Mouse (Mus musculus): ENCODE results near the gene Mtch1. TPM values are rescaled to one million over a fixed set of nuclear protein-coding genes. Genes with fewer than 3 reads are reported as not detected.
"Not testable (repeated sequence)": the region's sequence is repeated elsewhere in the genome, so short reads cannot be mapped to it uniquely, and the experiment has no call there.

The Mtch1 gene
- total and polyA plus RNA-seq, 3 experiments, result 220 to 331 (median 280) TPM

DNA sequence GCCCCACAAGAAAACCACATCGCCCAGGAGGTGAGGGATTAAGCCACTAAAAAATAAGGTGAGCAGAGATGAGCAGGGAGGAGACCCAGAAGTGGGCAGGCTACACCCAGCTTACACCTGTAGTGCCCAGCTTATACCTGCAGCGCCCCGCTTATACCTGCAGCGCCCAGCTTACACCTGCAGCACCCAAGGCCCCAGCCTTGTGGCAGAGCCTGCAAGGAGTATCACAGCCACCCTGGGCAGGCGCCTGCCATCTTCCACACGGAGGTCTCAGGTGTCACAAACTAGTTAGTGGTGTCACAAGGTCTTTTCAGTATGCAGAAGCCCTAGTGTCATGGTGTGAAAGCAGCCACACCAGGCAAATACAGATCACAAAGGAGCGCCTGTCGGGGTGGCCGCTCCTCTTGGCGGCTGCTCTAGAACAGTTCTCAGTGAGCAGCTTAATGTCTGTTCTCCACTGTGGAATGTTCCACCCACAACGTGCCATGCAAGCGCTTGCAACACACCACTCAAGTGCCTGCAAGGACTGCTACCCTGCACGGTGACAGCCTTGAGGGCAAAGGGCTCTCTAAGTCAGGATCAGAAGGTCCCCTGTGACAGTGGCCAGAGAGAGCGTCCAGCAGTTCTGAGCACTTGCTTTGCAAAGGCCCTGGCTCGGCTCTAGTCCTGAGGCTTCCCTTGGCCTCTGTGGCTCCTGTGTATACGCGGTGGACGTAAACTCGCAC lies 11.3 kb downstream of the Mtch1 start:
- DNase-seq, result peak; percentile 34

DNA sequence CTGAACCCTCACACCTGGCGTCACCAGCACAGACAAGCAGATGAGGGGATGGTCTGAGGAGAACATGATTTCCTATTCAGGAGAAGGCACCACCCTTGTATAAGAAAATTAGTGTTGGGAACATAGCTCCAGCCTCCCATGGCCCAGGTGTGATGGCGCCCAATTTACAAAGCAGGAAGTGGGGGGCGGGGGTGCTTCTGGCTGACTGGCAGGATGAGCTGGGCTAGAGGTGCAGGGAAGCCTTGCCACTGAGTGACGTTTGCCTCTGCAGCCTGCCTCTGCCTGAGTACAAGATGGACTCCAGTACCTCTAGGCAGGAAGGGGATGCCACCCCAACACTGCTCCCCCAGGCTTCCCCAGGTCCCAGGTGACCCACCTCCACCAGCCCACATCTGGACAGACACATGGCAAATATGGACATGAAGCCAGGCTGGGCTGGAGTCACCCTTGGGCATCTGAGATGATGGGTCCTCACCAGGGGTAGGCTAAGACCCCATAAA lies 15.5 kb downstream of the Mtch1 start:
- DNase-seq, result no peak

DNA sequence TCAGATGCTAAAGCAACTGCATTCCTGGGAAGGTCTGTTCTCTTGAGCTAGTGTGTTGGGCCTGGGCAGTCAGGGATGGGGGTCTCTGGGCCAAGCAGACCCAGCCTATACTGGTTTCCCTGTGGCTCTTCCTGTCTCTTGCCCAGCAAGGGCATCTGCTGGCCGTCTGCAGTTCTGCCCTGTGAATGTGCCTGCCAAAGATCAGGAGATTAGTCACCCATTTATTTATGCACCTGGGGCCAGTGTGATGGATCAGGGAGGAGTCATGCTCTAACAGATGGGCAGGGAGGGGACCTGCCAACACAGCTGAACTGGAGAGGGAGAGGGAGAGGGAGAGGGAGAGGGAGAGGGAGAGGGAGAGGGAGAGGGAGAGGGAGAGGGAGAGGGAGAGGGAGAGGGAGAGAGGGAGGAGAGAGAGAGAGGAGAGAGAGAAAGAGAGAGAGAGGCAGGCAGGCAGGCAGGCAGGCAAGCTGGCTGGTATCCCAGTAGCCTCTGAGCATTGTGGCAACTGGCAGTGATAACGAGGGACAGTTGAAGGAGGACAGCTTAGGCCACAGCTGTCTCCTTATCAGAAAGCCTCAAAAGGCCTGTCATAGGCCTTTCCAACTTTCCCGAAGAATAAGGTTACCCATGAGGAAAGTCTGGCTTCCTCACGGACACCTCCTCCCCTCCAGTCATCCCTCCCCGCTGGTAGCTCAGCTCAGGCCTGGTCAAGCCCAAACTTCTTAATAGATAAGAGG lies 16.9 kb downstream of the Mtch1 start:
- DNase-seq, result peak; percentile 73

DNA sequence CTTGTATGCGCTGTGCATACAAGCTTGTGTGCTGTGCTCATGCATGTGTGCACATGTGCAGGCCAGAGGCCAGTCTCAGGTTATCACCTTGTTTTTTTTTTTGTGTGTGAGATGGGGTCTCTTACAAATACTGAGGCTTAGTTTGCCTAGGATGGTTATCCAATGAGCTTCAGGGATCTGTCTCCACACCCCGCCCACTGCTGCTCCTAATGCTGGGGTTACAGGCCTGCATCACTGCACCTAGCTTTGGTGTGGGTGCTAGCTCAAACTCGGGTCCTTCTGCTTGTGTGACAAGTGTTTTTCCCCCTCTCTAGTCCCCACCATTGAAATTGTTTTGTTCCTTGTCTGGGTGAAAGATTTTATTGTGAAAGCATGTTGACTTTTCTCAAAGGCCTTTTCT lies 17.5 kb downstream of the Mtch1 start:
- DNase-seq, result no peak

DNA sequence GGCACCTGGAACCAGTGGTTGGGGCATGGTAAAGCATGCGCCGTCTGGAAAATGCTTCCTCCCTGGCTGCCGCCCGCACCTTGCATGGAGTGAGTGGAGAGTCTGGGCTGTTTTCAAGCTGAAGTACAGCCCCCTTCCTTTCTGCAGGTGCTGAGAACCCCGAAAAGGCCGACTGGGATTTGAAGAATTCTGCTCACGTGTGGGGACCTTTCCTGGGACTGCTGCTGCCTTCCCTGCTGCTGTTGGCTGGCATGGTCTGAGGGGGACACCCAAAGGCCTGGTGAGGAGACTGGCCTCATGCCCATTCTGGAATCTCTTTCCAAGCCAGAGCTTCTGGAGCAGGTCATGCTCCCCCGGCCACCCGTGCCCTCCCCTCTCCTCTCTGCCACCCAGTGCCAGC lies 20.0 kb downstream of the Mtch1 start:
- DNase-seq, result no peak

DNA sequence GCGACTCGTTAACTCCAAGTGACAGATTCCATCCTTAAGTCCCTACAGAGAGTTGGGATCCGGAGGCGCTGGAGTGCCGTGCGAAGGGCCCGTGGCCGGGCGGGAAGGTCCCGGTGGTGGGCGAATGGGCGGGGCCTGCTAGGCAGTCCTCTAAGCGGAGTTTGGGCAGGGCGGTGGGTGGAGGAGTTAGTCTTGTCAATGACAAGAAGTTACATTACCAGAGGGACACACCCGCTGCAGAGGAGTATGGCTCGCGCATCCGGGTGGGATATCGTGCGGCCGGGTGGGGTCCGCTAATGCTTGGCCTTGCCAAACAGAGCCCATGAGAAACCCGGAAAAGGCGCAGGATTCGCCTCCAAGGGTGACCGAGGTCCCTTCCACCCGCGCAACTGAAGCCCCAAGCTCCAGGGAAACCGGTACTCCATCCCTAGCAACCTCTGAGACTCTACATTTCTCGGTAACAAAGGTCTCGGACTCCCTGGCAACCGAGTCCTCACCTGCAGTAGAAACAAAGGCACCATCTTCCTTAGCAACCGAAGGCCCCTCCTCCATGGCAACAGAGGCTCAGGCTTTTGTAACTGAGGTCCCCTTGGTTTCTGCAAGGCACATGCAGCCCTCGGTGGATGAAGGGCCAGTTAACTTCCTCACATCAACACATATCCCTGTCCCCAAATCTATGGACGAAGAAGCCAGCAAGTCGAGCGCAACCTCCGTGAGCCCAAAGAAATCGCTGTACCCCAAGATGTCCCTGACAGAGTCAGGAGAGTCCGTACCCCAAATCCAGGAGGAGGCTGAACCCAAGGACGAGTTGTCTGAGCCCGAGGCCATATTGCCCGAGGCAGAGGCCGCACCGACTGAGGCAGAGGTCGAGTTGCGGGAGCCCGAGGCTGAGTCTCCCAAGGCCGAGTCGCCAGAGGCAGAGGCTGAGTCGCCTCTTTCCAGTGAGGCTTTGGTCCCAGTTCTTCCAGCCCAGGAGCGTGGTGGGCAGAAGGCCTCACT lies 20.9 kb downstream of the Mtch1 start:
- DNase-seq, result no peak

DNA sequence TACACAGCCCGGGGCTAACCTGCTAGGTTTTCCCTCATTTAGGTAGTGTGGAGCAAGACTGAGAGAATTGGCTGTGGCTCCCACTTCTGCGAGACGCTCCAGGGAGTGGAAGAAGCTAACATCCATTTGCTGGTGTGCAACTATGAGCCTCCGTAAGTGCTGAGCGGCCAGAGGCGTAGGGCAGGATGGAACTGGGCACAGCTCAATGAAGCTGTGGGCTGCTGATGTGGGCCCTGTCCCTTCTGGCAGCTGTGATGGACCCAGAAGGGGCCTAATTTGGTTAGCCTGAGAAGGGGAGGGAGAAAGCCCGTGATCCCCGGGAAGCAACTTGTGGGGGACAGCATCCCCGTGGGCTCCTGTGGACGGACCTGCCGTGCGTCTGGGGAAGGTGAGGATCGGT lies 21.9 kb downstream of the Mtch1 start:
- no peak for DNase-seq

DNA sequence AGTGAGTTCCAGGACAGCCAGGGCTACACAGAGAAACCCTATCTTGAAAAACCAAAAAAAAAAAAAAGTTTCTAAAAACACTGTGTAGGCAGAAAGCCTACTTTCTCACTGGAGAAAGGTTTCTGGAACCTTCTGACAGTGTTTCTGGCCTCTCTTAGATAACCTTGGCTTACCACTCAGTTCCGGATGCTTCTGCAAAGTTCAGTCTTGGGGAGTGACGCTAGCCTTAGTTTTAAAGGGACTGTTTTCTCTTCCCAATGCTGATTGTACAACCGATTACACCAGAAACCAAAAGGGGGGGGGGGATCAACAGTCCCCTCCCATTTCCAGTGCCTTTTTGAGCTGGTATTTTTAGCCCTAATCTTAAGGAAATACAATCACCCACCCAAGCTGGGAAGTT lies 24.1 kb downstream of the Mtch1 start:
- DNase-seq, result no peak

DNA sequence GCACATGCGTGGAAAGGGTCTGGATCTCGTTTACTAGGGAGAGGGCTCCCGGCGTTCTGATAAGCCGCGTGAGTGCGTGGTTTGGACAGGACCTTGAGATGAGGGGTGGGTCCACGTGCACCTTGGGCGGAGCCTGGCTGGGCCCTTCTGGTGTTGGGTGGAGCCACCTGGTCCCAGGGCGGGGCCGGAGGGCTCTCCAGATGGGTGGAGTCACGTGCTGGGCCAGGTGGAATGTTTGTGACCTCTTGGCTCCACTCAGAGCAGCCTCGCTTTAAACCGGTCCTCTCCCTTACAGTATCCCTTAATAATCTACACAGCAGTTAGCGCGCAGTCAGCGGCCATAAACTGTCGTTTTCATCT lies 25.2 kb downstream of the Mtch1 start:
- no peak for DNase-seq

DNA sequence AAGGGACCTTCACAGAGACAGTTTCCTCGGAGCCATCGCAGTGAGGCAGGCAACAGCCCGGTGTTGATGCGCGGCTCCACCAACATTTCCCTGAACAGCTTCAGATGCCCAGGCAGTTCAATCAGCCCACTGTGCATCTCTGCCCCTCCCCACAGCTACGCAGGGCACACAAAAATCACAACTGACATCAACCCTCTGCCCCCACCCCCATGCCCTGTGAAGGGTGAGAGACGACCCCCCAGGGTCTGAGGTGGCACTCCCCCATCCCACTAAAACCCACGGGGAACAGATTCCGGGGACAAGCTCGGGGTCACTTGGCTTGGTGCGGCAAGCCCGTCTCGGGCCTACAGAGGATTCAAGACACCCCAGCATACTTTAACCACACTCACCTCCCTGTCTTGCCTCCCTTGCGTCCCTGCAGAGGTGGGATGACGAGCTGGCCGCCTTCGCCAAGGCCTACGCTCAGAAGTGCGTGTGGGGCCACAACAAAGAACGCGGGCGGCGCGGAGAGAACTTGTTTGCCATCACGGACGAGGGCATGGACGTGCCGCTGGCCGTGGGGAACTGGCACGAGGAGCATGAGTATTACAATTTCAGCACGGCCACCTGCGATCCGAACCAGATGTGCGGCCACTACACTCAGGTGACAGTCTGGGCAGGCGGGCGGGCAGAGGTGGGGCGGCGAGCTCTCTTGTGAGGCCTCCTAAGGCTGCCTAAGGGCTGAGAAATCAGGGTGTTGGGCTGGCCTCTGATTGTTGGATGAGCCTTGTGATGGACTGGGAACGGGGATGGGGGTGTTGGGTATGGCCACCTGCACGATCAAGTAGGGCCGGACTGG lies 25.8 kb downstream of the Mtch1 start:
- no peak for DNase-seq

DNA sequence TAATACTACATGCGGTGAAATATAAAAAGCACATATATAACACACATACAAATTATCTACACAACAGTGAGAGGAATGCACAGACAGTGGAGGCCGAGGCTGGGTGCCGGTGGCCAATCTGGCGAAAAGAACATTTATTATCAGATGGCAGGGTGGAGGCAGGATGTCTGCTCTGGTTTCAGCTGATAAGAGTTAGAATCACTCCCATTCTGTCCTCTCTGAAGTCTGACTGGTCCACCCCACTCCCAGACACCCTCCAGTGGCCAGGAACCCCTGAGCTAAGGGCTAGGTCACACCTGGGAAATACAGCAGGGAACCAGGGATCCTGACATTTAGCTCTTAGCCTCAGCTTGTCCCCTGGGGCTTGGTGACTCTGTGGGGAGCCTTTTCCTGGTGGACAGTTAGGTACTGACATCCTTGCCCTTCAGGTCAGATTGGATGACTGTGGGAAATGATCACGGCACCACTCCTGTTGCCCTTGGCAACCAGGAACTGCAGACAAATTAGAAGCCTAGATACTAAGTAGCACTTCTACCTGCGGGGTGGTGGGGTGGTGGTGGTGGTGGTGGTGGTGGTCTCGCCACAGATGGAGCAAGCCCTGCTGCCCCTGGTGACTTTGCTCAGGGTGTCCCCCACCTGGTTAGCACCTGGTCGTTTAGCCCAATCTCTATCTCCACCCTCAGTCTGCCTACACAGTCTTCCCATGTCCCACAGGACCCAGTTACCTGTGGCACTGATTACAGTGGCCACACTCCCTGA lies 27.7 kb downstream of the Mtch1 start:
- no peak for DNase-seq

DNA sequence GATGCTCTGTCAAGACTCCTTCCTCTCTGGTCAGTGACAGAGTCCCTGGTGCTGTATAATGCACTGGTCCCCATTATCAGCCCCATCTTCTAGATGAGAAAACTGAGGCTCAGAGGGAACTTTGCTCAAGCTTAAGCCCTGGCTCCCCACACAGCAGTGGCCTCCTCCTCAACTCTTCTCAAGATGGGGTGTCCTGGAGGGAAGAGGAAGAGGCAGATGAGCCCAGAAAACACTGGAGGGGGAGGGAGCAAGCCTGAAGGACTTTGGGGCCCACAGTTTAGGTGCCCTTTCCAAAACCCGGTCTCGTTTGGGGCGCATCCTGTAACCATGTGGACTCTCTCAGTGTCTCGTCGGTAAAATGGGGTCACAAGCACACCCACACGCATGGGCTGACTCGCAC lies 28.3 kb downstream of the Mtch1 start:
- no peak for DNase-seq

DNA sequence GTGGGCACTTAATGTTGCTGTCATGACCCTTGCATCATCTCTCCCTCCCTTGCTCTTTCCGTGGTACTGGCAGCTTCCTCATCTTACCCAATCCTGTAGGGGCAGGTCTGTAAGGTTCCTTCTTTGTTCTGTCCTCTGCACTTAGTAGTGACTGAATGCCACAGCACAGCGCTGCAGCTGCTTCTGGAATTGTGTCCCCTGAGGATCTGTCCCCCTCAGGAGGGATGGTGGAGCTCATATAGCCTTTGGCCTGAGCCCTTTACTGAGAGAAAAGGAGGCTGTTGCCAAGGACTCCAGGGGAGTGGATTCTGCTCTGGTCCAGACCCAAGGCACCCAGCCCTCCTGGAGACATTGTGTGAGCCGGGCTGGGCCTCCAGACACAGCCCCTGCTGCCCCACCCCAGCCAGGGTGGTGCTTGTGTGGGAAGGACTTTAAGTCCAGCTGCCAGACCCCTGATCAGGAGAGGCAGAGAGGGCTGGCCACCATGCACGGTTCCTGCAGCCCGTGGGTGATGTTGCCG lies 28.9 kb downstream of the Mtch1 start:
- no peak for DNase-seq

DNA sequence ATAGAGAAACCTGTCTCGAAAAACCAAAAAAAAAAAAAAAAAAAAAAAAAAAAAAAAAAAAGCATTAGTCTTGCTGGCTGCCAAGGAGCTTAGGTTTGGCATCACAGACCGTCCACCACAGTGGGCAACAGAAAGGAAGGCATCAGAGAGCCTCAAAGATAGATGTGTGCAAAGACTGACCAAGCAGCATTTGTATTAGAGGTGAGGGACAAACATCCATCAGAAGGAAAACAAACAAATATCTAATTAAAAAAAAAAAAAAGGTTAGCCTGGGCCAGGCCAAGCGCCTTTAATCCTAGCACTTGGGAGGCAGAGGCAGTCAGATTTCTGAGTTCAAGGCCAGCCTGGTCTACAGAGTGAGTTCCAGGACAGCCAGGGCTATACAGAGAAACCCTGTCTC lies 30.4 kb downstream of the Mtch1 start, which contains the start of gene Pi16:
Gene Pi16 (plus strand): TSS at position 301 of the 400 bp plus-strand sequence.
- DNase-seq, result not testable (repeated sequence)

DNA sequence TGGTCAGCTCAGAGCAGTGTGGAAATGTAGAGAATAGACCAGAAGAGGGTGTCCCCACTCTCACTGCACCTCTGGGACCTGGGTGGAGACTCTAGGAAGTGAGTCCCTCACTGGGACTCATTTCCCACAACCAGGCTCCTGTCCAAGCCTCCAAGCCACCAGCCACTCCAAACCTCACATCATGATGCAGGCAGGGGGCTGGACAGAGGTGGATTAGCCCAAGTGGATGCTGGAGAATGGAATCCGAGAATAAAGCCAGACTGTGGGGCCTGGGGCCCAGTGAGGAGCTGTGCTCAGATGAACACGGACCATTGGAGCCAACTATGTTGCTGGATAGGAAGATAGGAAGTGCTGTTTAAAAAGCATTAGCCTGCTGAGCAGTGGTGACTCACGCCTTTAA lies 30.8 kb downstream of the Mtch1 start:
- no peak for DNase-seq

DNA sequence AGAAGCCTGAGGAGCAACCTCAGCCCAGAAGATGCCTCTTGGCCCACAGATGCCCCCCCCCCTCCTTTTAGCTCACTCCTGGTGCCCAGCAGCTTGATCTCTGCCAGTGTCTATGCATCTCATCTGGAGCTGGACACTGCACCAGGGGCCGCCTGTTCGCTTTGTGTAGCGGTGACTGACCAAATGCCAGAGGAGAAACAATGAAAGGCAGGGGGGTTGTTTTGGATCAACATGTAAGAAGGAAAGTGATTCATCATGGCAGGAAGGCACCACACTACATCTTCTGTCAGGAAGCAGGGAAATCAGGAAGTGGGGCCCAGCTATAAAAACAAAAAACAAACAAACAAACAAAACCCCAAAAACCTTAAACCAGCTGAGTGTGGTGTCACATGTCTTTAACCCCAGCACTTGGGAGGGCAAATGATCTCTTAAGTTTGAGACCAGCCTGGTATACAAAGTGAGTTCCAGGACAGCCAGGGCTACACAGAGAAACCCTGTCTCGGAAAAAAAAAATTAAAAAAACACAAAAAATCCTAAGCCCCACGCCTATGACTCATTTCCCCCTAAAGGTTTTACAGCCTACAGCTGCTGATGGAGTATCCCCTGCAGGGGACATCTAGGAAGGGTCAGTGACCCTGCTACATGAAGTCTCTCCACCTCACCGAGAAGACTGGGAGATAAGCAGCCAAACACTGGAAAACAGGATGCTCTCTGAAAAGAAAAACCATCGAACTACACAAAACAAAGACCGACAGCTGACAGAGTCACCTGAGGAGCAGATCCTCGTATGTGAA lies 31.9 kb downstream of the Mtch1 start:
- peak; percentile 36 for DNase-seq

DNA sequence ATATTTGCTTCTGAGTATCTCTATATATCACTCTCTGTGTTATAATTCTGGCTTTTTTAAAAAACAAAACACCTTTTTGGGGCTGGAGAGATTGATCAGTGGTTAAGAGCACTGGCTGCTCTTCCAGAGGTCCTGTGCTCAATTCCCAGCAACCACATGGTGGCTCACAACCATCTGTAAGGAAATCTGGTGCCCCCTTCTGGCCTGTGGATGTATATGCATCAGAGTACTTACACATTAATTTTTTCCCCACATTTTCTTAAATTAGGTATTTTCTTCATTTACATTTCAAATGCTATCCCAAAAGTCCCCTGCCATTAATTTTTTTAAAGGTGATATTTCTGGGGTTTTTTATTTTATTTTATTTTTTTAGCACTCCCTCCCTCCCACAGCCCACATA lies 34.4 kb downstream of the Mtch1 start:
- no peak for DNase-seq

DNA sequence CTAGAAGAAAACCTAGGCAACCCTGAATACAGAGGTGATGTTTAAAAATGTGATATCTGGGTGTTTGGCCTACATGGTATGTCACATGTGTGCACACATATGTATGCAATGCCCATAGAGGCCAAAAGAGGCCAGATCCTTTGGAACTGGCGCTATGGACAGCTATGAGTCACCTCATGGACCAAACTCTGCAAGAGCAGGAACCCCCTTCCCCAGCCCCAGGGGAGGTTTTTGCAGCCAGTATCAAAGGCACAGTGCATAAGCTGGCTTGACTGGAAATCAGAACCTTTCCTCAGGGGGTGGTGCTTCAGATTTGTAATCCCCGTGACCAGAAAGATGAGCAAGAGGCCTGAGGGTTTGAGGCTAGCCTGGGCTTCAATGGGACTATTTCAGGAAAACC lies 35.7 kb downstream of the Mtch1 start:
- no peak for DNase-seq

DNA sequence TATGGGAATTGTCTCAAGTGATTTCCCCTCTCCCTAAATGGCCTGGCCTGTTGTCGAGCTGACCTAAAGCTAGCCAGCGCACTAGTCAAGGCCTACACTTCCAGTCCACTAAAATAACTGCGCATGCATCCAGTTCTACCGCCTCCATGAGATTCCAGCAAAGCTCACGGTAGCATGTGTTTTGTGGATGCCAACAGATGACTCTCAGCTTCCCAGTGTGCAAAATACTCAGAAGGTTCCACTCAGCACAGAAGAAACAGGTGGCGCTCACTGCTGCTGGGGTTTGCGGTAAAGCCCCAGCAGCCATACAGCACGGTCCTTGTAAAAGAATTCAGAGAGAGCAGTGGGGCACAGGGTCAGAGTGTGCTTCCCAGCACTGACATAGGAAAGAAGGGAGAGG lies 36.1 kb downstream of the Mtch1 start:
- no peak for DNase-seq

Measured in adrenal gland, adult 2 months (tissue).